Mouse (Mus musculus) neural tube, embryonic 13.5 days (tissue): Measurements from ENCODE around the gene Rela. TPM values are rescaled to one million over a fixed set of nuclear protein-coding genes. Genes with fewer than 3 reads are reported as not detected.

Experiments used
- ATAC-seq: fragments of 200-750 bp; cut with Nextera tagmentation; 2 replicates; pipeline ENCODE4 v1.8.0; 2017; ENCODE audit warnings: low read depth, mild to moderate bottlenecking, moderate TSS enrichment, moderate library complexity
- H3K27ac ChIP-seq: fragments of 300-500 bp; sonication (generic); replicated peaks from 2 replicates; pipeline ENCODE4 v1.5.1; 2015; ENCODE audit warnings: moderate library complexity, mild to moderate bottlenecking, inconsistent platforms
- H3K27me3 ChIP-seq: fragments of 300-500 bp; sonication (generic); 2 replicates; pipeline ENCODE4 v1.6.1; 2015; ENCODE audit warnings: mild to moderate bottlenecking, inconsistent platforms
- H3K36me3 ChIP-seq: fragments of 300-500 bp; sonication (generic); 2 replicates; pipeline ENCODE4 v1.6.1; 2015; ENCODE audit warnings: mild to moderate bottlenecking, inconsistent platforms
- H3K4me1 ChIP-seq: fragments of 300-500 bp; sonication (generic); replicated peaks from 2 replicates; pipeline ENCODE4 v1.6.1; 2015; ENCODE audit warnings: inconsistent platforms
- H3K4me2 ChIP-seq: fragments of 300-500 bp; sonication (generic); 2 replicates; pipeline ENCODE4 v1.6.1; 2015; ENCODE audit warnings: inconsistent platforms, mild to moderate bottlenecking, moderate library complexity
- H3K4me3 ChIP-seq: fragments of 300-500 bp; sonication (generic); 2 replicates; pipeline ENCODE4 v1.5.1; 2015; ENCODE audit warnings: mild to moderate bottlenecking, inconsistent platforms
- H3K9ac ChIP-seq: fragments of 300-500 bp; sonication (generic); 2 replicates; pipeline ENCODE4 v1.6.1; 2015; ENCODE audit warnings: moderate library complexity, mild to moderate bottlenecking, inconsistent platforms
- H3K9me3 ChIP-seq: fragments of 300-500 bp; sonication (generic); 2 replicates; pipeline ENCODE4 v1.6.1; 2016; ENCODE audit warnings: inconsistent platforms
- WGBS: fragments of 180-500 bp; shearing (Covaris S2); methylation state at CpG from one replicate; pipeline ENCODE4 v1.1.7; 2015; 5-methylcytosine and 5-hydroxymethylcytosine counted together
- polyA plus RNA-seq: library from polyadenylated mRNA; unstranded; fragments of >200 nt; fragmentation: Nextera tagmentation; extraction: Ambion mirVana; gene quantifications from 2 replicates; pipeline ENCODE4 v1.2.1, GENCODE M21; 2015

Gene Rela
- polyA plus RNA-seq, 1 experiment from 2014 or later: 33.8 TPM

- ATAC-seq: peak; percentile 93
- Histone ChIP-seq H3K36me3 (peaks cover 42% of the 10 kb centered on the region), H3K4me3 (peak within 1 kb of the TSS; percentile 58), H3K4me2 (peak within 1 kb of the TSS; percentile 76), H3K27ac (peak within 1 kb of the TSS; percentile 98), H3K9me3 (no peaks in the 10 kb centered on the region), H3K9ac (peak within 1 kb of the TSS; percentile 85), H3K4me1 (peaks cover 31% of the 10 kb centered on the region), H3K27me3 (peaks cover 9% of the 10 kb centered on the region; the same call in 1 of the 2 replicates)
- under 1% methylated on average over 53 of the region's 55 CpGs for WGBS
These were observed 27.5 kb upstream of the Rela start, which contains the start of gene Kat5 for GRCm38 (mm10) chr19:5609547-5610404. Gene Kat5 (minus strand): TSS chr19:5610237.

- Histone ChIP-seq H3K36me3 (peaks cover 20% of the 10 kb centered on the region), H3K9me3 (no peaks in the 10 kb centered on the region), H3K27me3 (peaks cover 22% of the 10 kb centered on the region), H3K4me3 (no peak overlapping the region), H3K9ac (no peak overlapping the region), H3K27ac (no peak overlapping the region), H3K4me1 (peaks cover 31% of the 10 kb centered on the region), H3K4me2 (no peak overlapping the region)
- WGBS: 90% methylated on average over 1 of the region's 1 CpGs
- ATAC-seq: no peak
These were observed 25.3 kb upstream of the Rela start for GRCm38 (mm10) chr19:5611973-5612372.

- ATAC-seq: no peak
- Histone ChIP-seq H3K9ac (no peak overlapping the region), H3K4me3 (no peak overlapping the region), H3K27ac (no peak overlapping the region), H3K4me1 (peaks cover 25% of the 10 kb centered on the region), H3K9me3 (no peaks in the 10 kb centered on the region), H3K27me3 (peaks cover 25% of the 10 kb centered on the region), H3K36me3 (peaks cover 11% of the 10 kb centered on the region), H3K4me2 (no peak overlapping the region)
- WGBS: 71% methylated on average over 3 of the region's 3 CpGs
These were observed 24.4 kb upstream of the Rela start for GRCm38 (mm10) chr19:5612762-5613411.

GRCm38 (mm10) chr19:5614953-5615352 lies 22.3 kb upstream of the Rela start:
- no peak overlapping the region for H3K9ac ChIP-seq
- no peak overlapping the region for H3K27ac ChIP-seq
- no peaks in the 10 kb centered on the region for H3K36me3 ChIP-seq
- H3K9me3 ChIP-seq: no peaks in the 10 kb centered on the region
- no peak overlapping the region for H3K4me3 ChIP-seq
- H3K4me2 ChIP-seq: no peak overlapping the region
- no peak for ATAC-seq
- H3K4me1 ChIP-seq: peaks cover 10% of the 10 kb centered on the region
- peaks cover 36% of the 10 kb centered on the region for H3K27me3 ChIP-seq
- 61% methylated on average over 2 of the region's 2 CpGs for WGBS

GRCm38 (mm10) chr19:5620007-5620406 lies 17.3 kb upstream of the Rela start:
- H3K27ac ChIP-seq: no peak overlapping the region
- H3K27me3 ChIP-seq: peaks cover 24% of the 10 kb centered on the region
- H3K9ac ChIP-seq: no peak overlapping the region
- H3K4me1 ChIP-seq: no peaks in the 10 kb centered on the region
- no peak overlapping the region for H3K4me3 ChIP-seq
- H3K4me2 ChIP-seq: no peak overlapping the region
- no peak for ATAC-seq
- H3K36me3 ChIP-seq: no peaks in the 10 kb centered on the region
- 91% methylated on average over 4 of the region's 4 CpGs for WGBS
- H3K9me3 ChIP-seq: no peaks in the 10 kb centered on the region

GRCm38 (mm10) chr19:5621884-5622283 lies 15.4 kb upstream of the Rela start:
- WGBS: 77% methylated on average over 5 of the region's 5 CpGs
- Histone ChIP-seq H3K9me3 (no peaks in the 10 kb centered on the region), H3K4me2 (no peak overlapping the region), H3K27me3 (peaks cover 15% of the 10 kb centered on the region; the same call in 1 of the 2 replicates), H3K4me3 (no peak overlapping the region), H3K27ac (no peak overlapping the region), H3K4me1 (no peaks in the 10 kb centered on the region), H3K9ac (no peak overlapping the region), H3K36me3 (no peaks in the 10 kb centered on the region)
- ATAC-seq: no peak

GRCm38 (mm10) chr19:5625311-5625710 lies 12.0 kb upstream of the Rela start:
- WGBS: 90% methylated on average over 8 of the region's 8 CpGs
- H3K4me1 ChIP-seq: no peaks in the 10 kb centered on the region

GRCm38 (mm10) chr19:5629907-5630306 lies 7.4 kb upstream of the Rela start:
- no peaks in the 10 kb centered on the region for H3K27me3 ChIP-seq
- no peaks in the 10 kb centered on the region for H3K36me3 ChIP-seq
- no peak overlapping the region for H3K27ac ChIP-seq
- H3K9ac ChIP-seq: no peak overlapping the region
- no peaks in the 10 kb centered on the region for H3K9me3 ChIP-seq
- no peak overlapping the region for H3K4me3 ChIP-seq
- H3K4me2 ChIP-seq: no peak overlapping the region
- H3K4me1 ChIP-seq: no peaks in the 10 kb centered on the region
- no peak for ATAC-seq

More at GRCm38 (mm10) chr19:5625311-5625710, 12.0 kb upstream of the Rela start:
- no peaks in the 10 kb centered on the region for H3K27me3 ChIP-seq
- no peak overlapping the region for H3K4me2 ChIP-seq
- ATAC-seq: no peak
- H3K36me3 ChIP-seq: no peaks in the 10 kb centered on the region
- no peak overlapping the region for H3K9ac ChIP-seq
- no peak overlapping the region for H3K4me3 ChIP-seq
- no peaks in the 10 kb centered on the region for H3K9me3 ChIP-seq
- H3K27ac ChIP-seq: no peak overlapping the region

- ATAC-seq: no peak
- H3K36me3 ChIP-seq: no peaks in the 10 kb centered on the region
- no peak overlapping the region for H3K4me3 ChIP-seq
- no peaks in the 10 kb centered on the region for H3K27me3 ChIP-seq
- no peak overlapping the region for H3K9ac ChIP-seq
- H3K27ac ChIP-seq: no peak overlapping the region
- H3K4me2 ChIP-seq: no peak overlapping the region
- 74% methylated on average over 9 of the region's 9 CpGs for WGBS
- no peaks in the 10 kb centered on the region for H3K9me3 ChIP-seq
- peaks cover 11% of the 10 kb centered on the region for H3K4me1 ChIP-seq
These were observed 5.2 kb upstream of the Rela start for GRCm38 (mm10) chr19:5632120-5632519.

GRCm38 (mm10) chr19:5636036-5636570 lies 1.2 kb upstream of the Rela start:
- 87% methylated on average over 7 of the region's 7 CpGs for WGBS
- H3K36me3 ChIP-seq: peaks cover 26% of the 10 kb centered on the region
- H3K4me3 ChIP-seq: peak overlapping the region; percentile 80
- peaks cover 28% of the 10 kb centered on the region for H3K4me1 ChIP-seq
- no peaks in the 10 kb centered on the region for H3K27me3 ChIP-seq
- peak overlapping the region; percentile 93; the same call in 1 of the 2 replicates for H3K9ac ChIP-seq
- H3K4me2 ChIP-seq: peak overlapping the region; percentile 94
- no peak for ATAC-seq
- no peak overlapping the region for H3K27ac ChIP-seq
- H3K9me3 ChIP-seq: no peaks in the 10 kb centered on the region

- WGBS: 45% methylated on average over 12 of the region's 12 CpGs
- H3K9me3 ChIP-seq: no peaks in the 10 kb centered on the region
- H3K4me2 ChIP-seq: peak overlapping the region; percentile 94
- no peaks in the 10 kb centered on the region for H3K27me3 ChIP-seq
- peaks cover 28% of the 10 kb centered on the region for H3K4me1 ChIP-seq
- H3K36me3 ChIP-seq: peaks cover 31% of the 10 kb centered on the region
- peak overlapping the region; percentile 80 for H3K4me3 ChIP-seq
- peak overlapping the region; percentile 94 for H3K27ac ChIP-seq
- ATAC-seq: no peak
- H3K9ac ChIP-seq: peak overlapping the region; percentile 93
These were observed 677 bp upstream of the Rela start for GRCm38 (mm10) chr19:5636571-5637041.

GRCm38 (mm10) chr19:5638416-5639005 lies 1.2 kb downstream of the Rela start:
- no peak for ATAC-seq
- Histone ChIP-seq H3K4me2 (peak overlapping the region; percentile 94), H3K4me3 (peak overlapping the region; percentile 80), H3K9ac (peak overlapping the region; percentile 93), H3K27ac (peak overlapping the region; percentile 94), H3K27me3 (no peaks in the 10 kb centered on the region), H3K9me3 (no peaks in the 10 kb centered on the region), H3K4me1 (peaks cover 28% of the 10 kb centered on the region), H3K36me3 (peaks cover 49% of the 10 kb centered on the region)
- WGBS: 88% methylated on average over 18 of the region's 18 CpGs
